Mouse (Mus musculus): Measurements from ENCODE around the gene Camta1. TPM values are rescaled to one million over a fixed set of nuclear protein-coding genes. Genes with fewer than 3 reads are reported as not detected.

Gene Camta1
- total RNA-seq, 2 experiments from 2014 or later = 51.1 to 60.0 TPM

- no peak for DNase-seq (ENCODE audit: low spot score in 2 of 2)
Measured at GRCm38 (mm10) chr4:151739348-151739956, 122.2 kb downstream of the Camta1 start.

GRCm38 (mm10) chr4:151738875-151739274, 122.8 kb downstream of the Camta1 start:
- DNase-seq (ENCODE audit: low spot score in 2 of 2) = no peak

- no peak for DNase-seq (ENCODE audit: low spot score in 2 of 2)
Measured at GRCm38 (mm10) chr4:151738280-151738679, 123.4 kb downstream of the Camta1 start.

- no peak for DNase-seq (ENCODE audit: low spot score in 2 of 2)
Measured at GRCm38 (mm10) chr4:151732668-151733067, 129.0 kb downstream of the Camta1 start.

GRCm38 (mm10) chr4:151730037-151730759, 131.5 kb downstream of the Camta1 start:
- no peak for DNase-seq (ENCODE audit: low spot score in 2 of 2)

GRCm38 (mm10) chr4:151729116-151729515, 132.6 kb downstream of the Camta1 start:
- DNase-seq (ENCODE audit: low spot score in 2 of 2) = no peak

GRCm38 (mm10) chr4:151728391-151729065, 133.1 kb downstream of the Camta1 start:
- no peak for DNase-seq (ENCODE audit: low spot score in 2 of 2)

- no peak for DNase-seq (ENCODE audit: low spot score in 2 of 2)
Measured at GRCm38 (mm10) chr4:151726396-151726795, 135.3 kb downstream of the Camta1 start.

- DNase-seq (ENCODE audit: low spot score in 2 of 2) = no peak
Measured at GRCm38 (mm10) chr4:151724897-151725296, 136.8 kb downstream of the Camta1 start.

- no peak for DNase-seq (ENCODE audit: low spot score in 2 of 2)
Measured at GRCm38 (mm10) chr4:151720722-151721467, 140.8 kb downstream of the Camta1 start.

- DNase-seq (ENCODE audit: low spot score in 2 of 2) = no peak
Measured at GRCm38 (mm10) chr4:151718866-151719475, 142.7 kb downstream of the Camta1 start.

- DNase-seq (ENCODE audit: low spot score in 2 of 2) = no peak
Measured at GRCm38 (mm10) chr4:151717864-151718263, 143.8 kb downstream of the Camta1 start.

GRCm38 (mm10) chr4:151713714-151714113, 148.0 kb downstream of the Camta1 start:
- no peak for DNase-seq (ENCODE audit: low spot score in 2 of 2)

- DNase-seq (ENCODE audit: low spot score in 2 of 2) = no peak
Measured at GRCm38 (mm10) chr4:151711406-151711805, 150.3 kb downstream of the Camta1 start.

- no peak for DNase-seq (ENCODE audit: low spot score in 2 of 2)
Measured at GRCm38 (mm10) chr4:151710522-151710921, 151.2 kb downstream of the Camta1 start.

GRCm38 (mm10) chr4:151709269-151709668, 152.4 kb downstream of the Camta1 start:
- no peak for DNase-seq (ENCODE audit: low spot score in 2 of 2)

- DNase-seq (ENCODE audit: low spot score in 2 of 2) = no peak
Measured at GRCm38 (mm10) chr4:151703069-151703735, 158.5 kb downstream of the Camta1 start.

- no peak for DNase-seq (ENCODE audit: low spot score in 2 of 2)
Measured at GRCm38 (mm10) chr4:151702463-151702862, 159.2 kb downstream of the Camta1 start.

GRCm38 (mm10) chr4:151695984-151696383, 165.7 kb downstream of the Camta1 start:
- no peak for DNase-seq (ENCODE audit: low spot score in 2 of 2)

GRCm38 (mm10) chr4:151694531-151694930, 167.1 kb downstream of the Camta1 start:
- no peak for DNase-seq (ENCODE audit: low spot score in 2 of 2)

GRCm38 (mm10) chr4:151694047-151694446, 167.6 kb downstream of the Camta1 start:
- DNase-seq (ENCODE audit: low spot score in 2 of 2) = no peak
